In the genomic region with DNA sequence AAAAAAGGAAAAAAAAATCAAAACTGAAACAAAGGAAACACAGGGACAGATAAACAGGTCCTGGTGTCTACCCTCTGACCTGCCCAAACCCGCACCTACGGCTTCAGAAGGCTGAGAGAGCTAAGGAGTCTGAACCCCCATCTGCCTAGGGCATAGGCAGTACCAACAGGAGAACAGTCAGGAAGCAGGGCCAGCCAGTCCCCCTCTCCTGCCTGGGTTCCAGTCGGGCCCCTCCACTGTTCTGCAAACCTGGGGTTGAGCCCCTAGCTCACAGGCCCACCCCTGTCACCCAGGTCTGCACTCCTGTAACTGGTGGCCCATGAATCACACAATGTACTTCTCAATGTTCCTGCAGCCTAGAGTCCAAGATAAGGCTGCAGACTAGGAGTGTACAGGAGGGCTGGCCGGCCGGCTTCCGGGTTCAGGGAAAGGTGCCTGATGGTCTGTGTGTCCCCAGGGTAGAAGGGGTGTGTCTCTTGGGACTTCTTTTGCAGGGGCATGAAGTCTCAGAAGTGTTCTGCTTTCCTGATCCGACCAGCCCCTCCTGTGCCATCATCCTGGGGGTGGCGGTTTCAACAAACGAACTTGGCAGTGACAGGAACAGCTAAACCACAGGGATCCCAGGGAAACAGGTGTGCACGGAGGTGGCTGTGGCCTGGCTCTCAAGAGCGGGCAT, we compare ENCODE assay signal across 10 mouse cellular contexts. TPM values are rescaled to one million over a fixed set of nuclear protein-coding genes. Genes with fewer than 3 reads are reported as not detected.
A peak's percentile ranks its signal among the peaks of the same experiment; 100 is the strongest.
DNase-seq lines count a peak whose midpoint lies in the region; ATAC-seq and TF ChIP-seq lines count a peak whose summit lies in the region.
"Had no signal": no experiment of that assay in that cellular context is flagged by ENCODE, and none has a peak within 500 bp of the region (broad histone marks: within the 10 kb centered on the region; RNA-seq: fewer than 3 reads in every experiment).

No protein-coding gene starts in this region.

- no peaks in the 10 kb centered on the region for H3K36me3 ChIP-seq in kidney, embryonic 14.5 days (ENCODE audit: control insufficient read depth, insufficient read depth, low read length)
- no peaks in the 10 kb centered on the region for H3K36me3 ChIP-seq in kidney, adult 2 months (ENCODE audit: control insufficient read depth, insufficient read depth, low read length)
- no peaks in the 10 kb centered on the region for H3K36me3 ChIP-seq in thymus, adult 2 months (ENCODE audit: control insufficient read depth, insufficient read depth, low read length)
- H3K36me3 ChIP-seq in liver, postnatal 0 days (replicated peaks; ENCODE audit: insufficient read depth, low read length) = no peaks in the 10 kb centered on the region
- H3K36me3 ChIP-seq in forebrain, embryonic 16.5 days (ENCODE audit: control insufficient read depth, insufficient read depth) = no peaks in the 10 kb centered on the region
- H3K36me3 ChIP-seq: embryonic facial prominence, embryonic 13.5 days had no signal

- no peak overlapping the region for H3K9ac ChIP-seq in kidney, embryonic 14.5 days (ENCODE audit: low read depth, low read length)
- H3K9ac ChIP-seq in liver, postnatal 0 days (replicated peaks) = no peak overlapping the region
- H3K9ac ChIP-seq in forebrain, embryonic 16.5 days (replicated peaks; ENCODE audit: low read depth, low read length) = no peak overlapping the region
- H3K9ac ChIP-seq: embryonic facial prominence, embryonic 13.5 days had no signal

- H3K9me3 ChIP-seq in kidney, embryonic 14.5 days (ENCODE audit: control insufficient read depth, low read length) = no peaks in the 10 kb centered on the region
- H3K9me3 ChIP-seq in liver, postnatal 0 days (ENCODE audit: low read length) = no peaks in the 10 kb centered on the region
- no peaks in the 10 kb centered on the region for H3K9me3 ChIP-seq in forebrain, embryonic 16.5 days (ENCODE audit: control insufficient read depth, low read length)
- H3K9me3 ChIP-seq: embryonic facial prominence, embryonic 13.5 days had no signal

- no peak for TF ChIP-seq EP300 in liver, postnatal 0 days (IDR thresholded peaks at IDR 0.05; ENCODE audit: low read depth)

- H3K4me1 ChIP-seq in kidney, embryonic 14.5 days (ENCODE audit: control insufficient read depth, insufficient read depth, low read length) = no peaks in the 10 kb centered on the region
- H3K4me1 ChIP-seq in kidney, adult 2 months (ENCODE audit: control insufficient read depth, insufficient read depth, low read length) = no peaks in the 10 kb centered on the region
- H3K4me1 ChIP-seq in thymus, adult 2 months (replicated peaks; ENCODE audit: control insufficient read depth, insufficient read depth, low read length) = peaks cover 32% of the 10 kb centered on the region
- peaks cover 20% of the 10 kb centered on the region for H3K4me1 ChIP-seq in liver, postnatal 0 days (ENCODE audit: insufficient read depth)
- H3K4me1 ChIP-seq in forebrain, embryonic 16.5 days (replicated peaks; ENCODE audit: control insufficient read depth, insufficient read depth, low read length) = peaks cover 16% of the 10 kb centered on the region

- peak overlapping the region; percentile 26; the same call in 1 of the 2 replicates for H3K27ac ChIP-seq in kidney, embryonic 14.5 days (ENCODE audit: low read depth, low read length)
- no peak overlapping the region for H3K27ac ChIP-seq in kidney, adult 2 months (ENCODE audit: insufficient read depth, low read depth, low read length)
- no peak overlapping the region for H3K27ac ChIP-seq in thymus, adult 2 months (ENCODE audit: control insufficient read depth, insufficient read depth, low read length)
- H3K27ac ChIP-seq in liver, postnatal 0 days (ENCODE audit: low read depth) = peak overlapping the region; percentile 48; the same call in 1 of the 2 replicates
- H3K27ac ChIP-seq in forebrain, embryonic 16.5 days (ENCODE audit: low read length) = no peak overlapping the region
- H3K27ac ChIP-seq: embryonic facial prominence, embryonic 13.5 days had no signal

- no peak for DNase-seq in kidney, adult 2 months
- DNase-seq in thymus, postnatal 4 days = peak; percentile 45
- DNase-seq in thymus, adult 2 months = no peak
- DNase-seq in liver, postnatal 0 days = peak; percentile 43
- no peak for DNase-seq in layer of hippocampus, adult 8-10 months (ENCODE audit: low spot score in 2 of 2)
- DNase-seq in embryo, embryonic 9.5 days (ENCODE audit: extremely low spot score) = no peak
- DNase-seq: adrenal gland, postnatal 36 days had no signal

- 70% methylated on average over 11 of the region's 11 CpGs for WGBS in kidney, embryonic 14.5 days
- 78% methylated on average over 11 of the region's 11 CpGs for WGBS in kidney, adult 2 months
- 7% methylated on average over 11 of the region's 11 CpGs for WGBS in thymus, adult 2 months
- WGBS in liver, postnatal 0 days (ENCODE audit: insufficient replicate concordance) = 21% methylated on average over 11 of the region's 11 CpGs
- 69% methylated on average over 11 of the region's 11 CpGs for WGBS in forebrain, embryonic 16.5 days

- no peak for TF ChIP-seq POLR2A in kidney, adult 2 months (IDR thresholded peaks at IDR 0.05; ENCODE audit: low read depth, low read length)
- no peak for TF ChIP-seq POLR2A in thymus, adult 2 months (IDR thresholded peaks at IDR 0.05; ENCODE audit: control insufficient read depth, extremely low read depth, insufficient read depth, low read length, poor library complexity)

- no peak overlapping the region for H3K4me2 ChIP-seq in kidney, embryonic 14.5 days (replicated peaks; ENCODE audit: low read depth, low read length)
- peak overlapping the region; percentile 55 for H3K4me2 ChIP-seq in liver, postnatal 0 days (ENCODE audit: low read depth, low read length)
- H3K4me2 ChIP-seq in forebrain, embryonic 16.5 days (ENCODE audit: low read length) = no peak overlapping the region
- H3K4me2 ChIP-seq: embryonic facial prominence, embryonic 13.5 days had no signal

- H3K27me3 ChIP-seq in kidney, embryonic 14.5 days (ENCODE audit: control insufficient read depth, insufficient read depth, low read length) = peaks cover 22% of the 10 kb centered on the region
- 0 out of 2 replicates have a peak, but pooled peaks cover 1% of the 10 kb centered on the region for H3K27me3 ChIP-seq in kidney, adult 2 months (replicated peaks; ENCODE audit: control insufficient read depth, insufficient read depth, low read length)
- H3K27me3 ChIP-seq in thymus, adult 2 months (ENCODE audit: control insufficient read depth, insufficient read depth, low read length) = peaks cover 7% of the 10 kb centered on the region
- peaks cover 19% of the 10 kb centered on the region for H3K27me3 ChIP-seq in liver, postnatal 0 days (ENCODE audit: insufficient read depth, low read length)
- peaks cover 8% of the 10 kb centered on the region for H3K27me3 ChIP-seq in forebrain, embryonic 16.5 days (replicated peaks; ENCODE audit: control insufficient read depth, insufficient read depth, low read length)

- TF ChIP-seq CTCF in kidney, adult 2 months (conservative IDR thresholded peaks at IDR 0.05; ENCODE audit: insufficient read depth, insufficient read length, low read depth, low read length) = no peak
- no peak for TF ChIP-seq CTCF in thymus, adult 2 months (IDR thresholded peaks at IDR 0.05; ENCODE audit: borderline replicate concordance, control insufficient read depth, extremely low read depth, insufficient read depth, low read length, poor library complexity)
- no peak for TF ChIP-seq CTCF in liver, postnatal 0 days (IDR thresholded peaks at IDR 0.05; ENCODE audit: low read depth)

- H3K4me3 ChIP-seq in kidney, embryonic 14.5 days (ENCODE audit: low read length) = no peak overlapping the region
- no peak overlapping the region for H3K4me3 ChIP-seq in kidney, adult 2 months (ENCODE audit: insufficient read depth, low read depth, low read length)
- no peak overlapping the region for H3K4me3 ChIP-seq in thymus, adult 2 months (ENCODE audit: control insufficient read depth, insufficient read depth, low read length)
- peak overlapping the region; percentile 0; the same call in 1 of the 2 replicates for H3K4me3 ChIP-seq in liver, postnatal 0 days (ENCODE audit: low read depth, low read length)
- no peak overlapping the region for H3K4me3 ChIP-seq in forebrain, embryonic 16.5 days (replicated peaks; ENCODE audit: low read length)
- H3K4me3 ChIP-seq: embryonic facial prominence, embryonic 13.5 days had no signal

- ATAC-seq in kidney, embryonic 14.5 days (ENCODE audit: low FRiP score, low TSS enrichment) = no peak
- no peak for ATAC-seq in liver, postnatal 0 days
- no peak for ATAC-seq in forebrain, embryonic 16.5 days

RNA-seq across cellular contexts. Expression of a gene that starts 4.6 kb away (rescaled TPM):
- 3.2 and 6.8 TPM in 2 replicates for polyA plus RNA-seq in kidney, embryonic 14.5 days (2014; fragmentation: Nextera tagmentation; extraction: Ambion mirVana)
- 4.1 and 4.2 TPM in 2 replicates for polyA plus RNA-seq in kidney, adult 2 months (2012; rRNA removed)
- 13.5 and 15.9 TPM in 2 replicates for polyA plus RNA-seq in thymus, adult 2 months (2012; rRNA removed)
- 1.7 and 2.2 TPM in 2 replicates for polyA plus RNA-seq in liver, postnatal 0 days (2015; fragmentation: Nextera tagmentation; extraction: Ambion mirVana)
- total RNA-seq in layer of hippocampus, adult 8-10 months (2022) = 10 to 100 TPM; 15.7 to 19.5 (median 17.8) TPM
- 5.6 and 7.6 TPM in 2 replicates for polyA plus RNA-seq in forebrain, embryonic 16.5 days (2015; fragmentation: Nextera tagmentation; extraction: Ambion mirVana)

RNA-seq across cellular contexts. Expression of a gene that starts 52.6 kb away (rescaled TPM):
- polyA plus RNA-seq in kidney, embryonic 14.5 days (2014; fragmentation: Nextera tagmentation; extraction: Ambion mirVana) = 2.1 and 2.6 TPM in 2 replicates
- 6.1 and 7.6 TPM in 2 replicates for polyA plus RNA-seq in kidney, adult 2 months (2012; rRNA removed)
- 1.7 and 2.0 TPM in 2 replicates for polyA plus RNA-seq in thymus, adult 2 months (2012; rRNA removed)
- polyA plus RNA-seq in liver, postnatal 0 days (2015; fragmentation: Nextera tagmentation; extraction: Ambion mirVana) = 0.75 and 0.83 TPM in 2 replicates
- total RNA-seq in layer of hippocampus, adult 8-10 months (2022) = 1 to 10 TPM; 2.8 to 4.2 (median 3.0) TPM
- polyA plus RNA-seq in forebrain, embryonic 16.5 days (2015; fragmentation: Nextera tagmentation; extraction: Ambion mirVana) = 0.68 and 0.79 TPM in 2 replicates

Comparison
In these comparisons a context has a peak if more than half of its experiments do, and no peak if none do; other contexts are left out.
1. H3K27ac ChIP-seq: peak in kidney, embryonic 14.5 days (single experiment) and liver, postnatal 0 days (single experiment); none in kidney, adult 2 months (single experiment), thymus, adult 2 months (single experiment) and forebrain, embryonic 16.5 days (single experiment).
2. DNase-seq: peak in thymus, postnatal 4 days (single experiment) and liver, postnatal 0 days (single experiment); none in kidney, adult 2 months (single experiment), thymus, adult 2 months (single experiment), layer of hippocampus, adult 8-10 months (0 of 2) and embryo, embryonic 9.5 days (single experiment).